Comparison of ENCODE assay signal across 15 mouse cellular contexts in genomic region chr3:148726596-148727331, GRCm38 (mm10).
DNase-seq lines count a peak whose midpoint lies in the region; ATAC-seq and TF ChIP-seq lines count a peak whose summit lies in the region.
"Had no signal": no experiment of that assay in that cellular context is flagged by ENCODE, and none has a peak within 500 bp of the region (broad histone marks: within the 10 kb centered on the region; RNA-seq: fewer than 3 reads in every experiment).

No protein-coding gene starts in this region.

- no peak overlapping the region for H3K27ac ChIP-seq in heart, embryonic 16.5 days (ENCODE audit: low read length)
- H3K27ac ChIP-seq in lung, embryonic 14.5 days (ENCODE audit: low read depth): no peak overlapping the region
- H3K27ac ChIP-seq: hindbrain, embryonic 10.5 days had no signal

- H3K9me3 ChIP-seq in heart, embryonic 16.5 days (replicated peaks; ENCODE audit: control insufficient read depth, low read length): no peaks in the 10 kb centered on the region; the same call in 1 of the 2 replicates
- no peaks in the 10 kb centered on the region; the same call in 1 of the 2 replicates for H3K9me3 ChIP-seq in lung, embryonic 14.5 days (ENCODE audit: low read depth, low read length)

- H3K4me3 ChIP-seq in heart, embryonic 16.5 days (ENCODE audit: low read length): no peak overlapping the region
- H3K4me3 ChIP-seq in lung, embryonic 14.5 days (ENCODE audit: low read depth, low read length): no peak overlapping the region
- H3K4me3 ChIP-seq: hindbrain, embryonic 10.5 days had no signal

- peak overlapping the region; percentile 10; the same call in 1 of the 2 replicates for H3K4me2 ChIP-seq in heart, embryonic 16.5 days (ENCODE audit: low read depth, low read length)
- H3K4me2 ChIP-seq in lung, embryonic 14.5 days: no peak overlapping the region

- no peaks in the 10 kb centered on the region for H3K27me3 ChIP-seq in heart, embryonic 16.5 days (ENCODE audit: control insufficient read depth, insufficient read depth, low read length)
- H3K27me3 ChIP-seq in lung, embryonic 14.5 days (ENCODE audit: insufficient read depth, low read length): no peaks in the 10 kb centered on the region

- TF ChIP-seq CTCF in lung, embryonic 14.5 days (IDR thresholded peaks at IDR 0.05; ENCODE audit: low read depth): peak; percentile 24; the same call in 1 of the 2 replicates

- WGBS in heart, embryonic 16.5 days: 46% methylated on average over 10 of the region's 10 CpGs
- WGBS in lung, embryonic 14.5 days: 43% methylated on average over 10 of the region's 10 CpGs

- no peak for DNase-seq in heart, adult 9 months (ENCODE audit: low spot score in 2 of 2)
- peak; percentile 45 for DNase-seq in lung, embryonic 14.5 days
- no peak for DNase-seq in lung, postnatal 10 days
- DNase-seq in retina, embryonic 14.5 days (ENCODE audit: low spot score): peak; percentile 45
- DNase-seq in adrenal gland, postnatal 4 days (ENCODE audit: low spot score in 2 of 2): no peak
- DNase-seq in ovary, postnatal 36 days (ENCODE audit: low spot score): no peak
- DNase-seq: adrenal gland, postnatal 25 days; cerebellum, adult 18-20 months; gastrocnemius, postnatal 25 days; kidney, adult 8-10 months; lung, postnatal 14 days; thymus, postnatal 25 days had no signal

- peaks cover 3% of the 10 kb centered on the region; the same call in 1 of the 2 replicates for H3K4me1 ChIP-seq in heart, embryonic 16.5 days (ENCODE audit: control insufficient read depth, insufficient read depth, low read length)
- no peaks in the 10 kb centered on the region for H3K4me1 ChIP-seq in lung, embryonic 14.5 days (ENCODE audit: insufficient read depth)

- no peaks in the 10 kb centered on the region; the same call in 1 of the 2 replicates for H3K36me3 ChIP-seq in heart, embryonic 16.5 days (ENCODE audit: control insufficient read depth, insufficient read depth)
- no peaks in the 10 kb centered on the region for H3K36me3 ChIP-seq in lung, embryonic 14.5 days (ENCODE audit: insufficient read depth)
- H3K36me3 ChIP-seq: hindbrain, embryonic 10.5 days had no signal

- no peak for ATAC-seq in heart, embryonic 16.5 days (replicated peaks; ENCODE audit: extremely low read depth, insufficient read depth, low FRiP score)
- ATAC-seq in lung, embryonic 14.5 days (ENCODE audit: insufficient read depth): no peak; the same call in 1 of the 2 replicates
- peak; percentile 48 for ATAC-seq in common myeloid progenitor, adult 5-6 weeks (replicated peaks; ENCODE audit: low read depth, poor library complexity, severe bottlenecking)

- H3K9ac ChIP-seq in heart, embryonic 16.5 days (ENCODE audit: low read length): no peak overlapping the region
- no peak overlapping the region for H3K9ac ChIP-seq in lung, embryonic 14.5 days

Comparison
In these comparisons a context has a peak if more than half of its experiments do, and no peak if none do; other contexts are left out.
1. DNase-seq: peak in lung, embryonic 14.5 days (single experiment) and retina, embryonic 14.5 days (single experiment); none in heart, adult 9 months (0 of 2), lung, postnatal 10 days (single experiment), adrenal gland, postnatal 4 days (0 of 2) and ovary, postnatal 36 days (single experiment).